Mouse (Mus musculus) embryonic facial prominence, embryonic 11.5 days (tissue): ENCODE measurements at regions not wholly inside any gene's neighbourhood (a gene's known extent, or its start where the extent isn't known, plus 50 kb on each side); places are given as distances from the start of the nearest gene placed in this dataset.
"Not testable (repeated sequence)": the region's sequence is repeated elsewhere in the genome, so short reads cannot be mapped to it uniquely, and the experiment has no call there.

Source experiments
- ATAC-seq: fragments of 200-750 bp; cut with Nextera tagmentation; replicated peaks from 2 replicates; pipeline ENCODE4 v1.8.0; 2017; ENCODE audit warnings: low read depth; ENCODE audit not compliant: insufficient number of reproducible peaks, low FRiP score, low TSS enrichment
- DNase-seq: peaks from one replicate; pipeline ENCODE4 v3.0.0-alpha.2; 2015; ENCODE audit warnings: low spot score
- H3K27ac ChIP-seq: fragments of 300-500 bp; sonication (generic); replicated peaks from 2 replicates; pipeline ENCODE4 v1.5.1; 2014; ENCODE audit warnings: mild to moderate bottlenecking, low read depth, low read length, control low read depth
- H3K27me3 ChIP-seq: fragments of 300-500 bp; sonication (generic); 2 replicates; pipeline ENCODE4 v1.6.1; 2014; ENCODE audit warnings: mild to moderate bottlenecking, low read length, moderate library complexity, mixed read lengths; ENCODE audit not compliant: control insufficient read depth, insufficient read depth
- H3K36me3 ChIP-seq: fragments of 300-500 bp; sonication (generic); replicated peaks from 2 replicates; pipeline ENCODE4 v1.6.1; 2014; ENCODE audit warnings: low read depth, mild to moderate bottlenecking, low read length, moderate library complexity, mixed read lengths; ENCODE audit not compliant: control insufficient read depth, insufficient read depth
- H3K4me1 ChIP-seq: fragments of 300-500 bp; sonication (generic); 2 replicates; pipeline ENCODE4 v1.6.1; 2014; ENCODE audit warnings: low read length, mixed read lengths; ENCODE audit not compliant: control insufficient read depth, insufficient read depth
- H3K4me2 ChIP-seq: fragments of 300-500 bp; sonication (generic); 2 replicates; pipeline ENCODE4 v1.6.1; 2014; ENCODE audit warnings: low read depth, mild to moderate bottlenecking, control low read depth, low read length, moderate library complexity
- H3K4me3 ChIP-seq: fragments of 300-500 bp; sonication (generic); 2 replicates; pipeline ENCODE4 v1.5.1; 2014; ENCODE audit warnings: low read depth, low read length, control low read depth
- H3K9ac ChIP-seq: fragments of 300-500 bp; sonication (generic); replicated peaks from 2 replicates; pipeline ENCODE4 v1.6.1; 2014; ENCODE audit warnings: mild to moderate bottlenecking, control low read depth, low read length
- H3K9me3 ChIP-seq: fragments of 300-500 bp; sonication (generic); replicated peaks from 2 replicates; pipeline ENCODE4 v1.6.1; 2016; ENCODE audit warnings: mild to moderate bottlenecking, low read length, inconsistent platforms, mixed read lengths; ENCODE audit not compliant: control insufficient read depth
- WGBS: fragments of 180-500 bp; shearing (Covaris S2); extraction: QIAGEN DNeasy Blood & Tissue Kit; methylation state at CpG from one replicate; pipeline ENCODE4 v1.1.7; 2014; 5-methylcytosine and 5-hydroxymethylcytosine counted together

DNA sequence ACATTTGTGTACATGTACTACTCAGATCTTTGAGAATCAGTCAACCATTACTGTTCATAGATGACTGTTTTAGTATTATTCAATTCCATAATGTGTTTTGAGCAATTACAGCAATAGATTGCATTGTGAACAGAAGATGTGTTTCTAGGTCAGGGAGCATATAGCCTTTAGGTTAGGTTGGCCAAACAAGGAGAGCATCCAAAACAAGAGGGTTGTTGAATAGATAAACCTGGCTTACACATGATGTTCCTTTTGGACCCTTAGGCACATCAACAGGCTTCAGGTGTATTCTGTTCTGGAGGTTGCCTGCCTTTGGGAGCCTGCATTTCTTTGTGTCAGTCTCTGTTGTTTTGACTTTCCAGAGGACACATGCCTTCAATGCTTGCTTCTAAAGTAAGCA lies 123.4 kb upstream of the Fam84a start:
- DNase-seq (no peak), ATAC-seq (no peak)
- Histone ChIP-seq H3K9ac (no peak overlapping the region), H3K4me1 (no peaks in the 10 kb centered on the region), H3K27ac (no peak overlapping the region), H3K36me3 (no peaks in the 10 kb centered on the region), H3K4me2 (no peak overlapping the region), H3K4me3 (no peak overlapping the region), H3K9me3 (no peaks in the 10 kb centered on the region), H3K27me3 (no peaks in the 10 kb centered on the region)

DNA sequence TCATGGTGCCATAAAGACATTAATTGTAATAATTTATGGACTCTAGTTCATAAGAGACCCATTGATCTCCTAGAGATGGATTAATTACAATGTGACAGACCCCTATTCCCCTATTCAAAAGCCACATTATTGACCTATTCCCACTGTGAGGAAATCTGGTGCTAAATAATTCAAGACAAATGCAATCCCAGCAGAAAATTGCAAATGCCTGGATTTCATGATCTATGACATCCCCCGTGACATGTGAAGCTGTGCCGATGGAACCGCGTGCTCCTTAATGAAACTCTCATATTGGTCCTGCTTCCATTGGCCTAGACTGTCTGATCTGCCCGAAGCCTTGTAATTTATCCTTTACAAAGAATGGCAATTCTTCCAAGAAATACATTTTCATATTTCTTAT lies 122.9 kb upstream of the Fam84a start:
- Histone ChIP-seq H3K27ac (no peak overlapping the region), H3K36me3 (no peaks in the 10 kb centered on the region), H3K4me2 (no peak overlapping the region), H3K27me3 (no peaks in the 10 kb centered on the region), H3K4me3 (no peak overlapping the region), H3K9ac (no peak overlapping the region), H3K4me1 (no peaks in the 10 kb centered on the region), H3K9me3 (no peaks in the 10 kb centered on the region)
- ATAC-seq (no peak), DNase-seq (no peak)
- 90% methylated on average over 5 of the region's 5 CpGs for WGBS

DNA sequence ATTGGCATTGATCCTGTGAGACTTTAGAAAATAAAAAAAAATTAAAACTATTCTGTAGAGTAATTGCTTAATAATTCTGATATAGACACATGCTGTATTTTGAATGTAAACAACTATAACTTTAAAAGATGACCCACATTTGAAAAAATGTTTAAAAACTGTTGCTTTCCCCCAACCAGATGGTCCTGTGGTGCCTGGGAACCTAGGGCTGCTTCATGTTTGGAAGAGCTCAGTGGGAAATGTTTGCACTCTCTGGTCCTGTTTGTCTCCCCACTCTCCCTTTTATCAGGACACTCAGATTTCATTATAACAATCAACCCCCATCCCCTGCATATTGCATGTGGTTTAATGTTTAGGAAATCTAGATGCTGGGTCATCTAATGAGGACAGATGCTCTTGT lies 119.4 kb upstream of the Fam84a start:
- DNase-seq = no peak
- Histone ChIP-seq H3K27me3 (no peaks in the 10 kb centered on the region), H3K4me2 (no peak overlapping the region), H3K4me1 (no peaks in the 10 kb centered on the region), H3K9me3 (no peaks in the 10 kb centered on the region), H3K36me3 (no peaks in the 10 kb centered on the region), H3K27ac (no peak overlapping the region), H3K9ac (no peak overlapping the region), H3K4me3 (no peak overlapping the region)
- ATAC-seq = no peak

DNA sequence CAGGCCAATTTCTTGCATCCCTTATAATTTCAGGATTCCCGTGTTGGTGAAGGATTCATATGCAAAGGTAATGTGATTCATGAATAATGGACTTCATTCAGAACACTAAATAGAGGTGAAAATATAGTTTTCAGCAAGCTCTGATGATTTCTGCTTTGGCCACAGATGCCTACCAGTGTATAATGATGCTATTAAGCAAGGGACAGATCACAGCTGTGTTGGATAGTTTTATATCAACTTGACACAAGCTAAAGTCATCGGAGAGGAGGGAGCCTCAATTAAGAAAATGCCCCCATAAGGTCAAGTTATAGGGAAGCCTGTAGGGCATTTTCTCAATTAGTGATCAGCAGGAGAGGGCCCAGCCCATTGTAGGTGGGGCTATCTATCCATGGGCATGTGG lies 109.2 kb upstream of the Fam84a start:
- H3K9me3 ChIP-seq = no peaks in the 10 kb centered on the region
- H3K27me3 ChIP-seq = no peaks in the 10 kb centered on the region
- ATAC-seq = no peak
- H3K4me3 ChIP-seq = no peak overlapping the region
- H3K4me1 ChIP-seq = no peaks in the 10 kb centered on the region
- DNase-seq = no peak
- no peak overlapping the region for H3K4me2 ChIP-seq
- H3K36me3 ChIP-seq = no peaks in the 10 kb centered on the region
- H3K27ac ChIP-seq = no peak overlapping the region
- H3K9ac ChIP-seq = no peak overlapping the region
- 75% methylated on average over 2 of the region's 2 CpGs for WGBS

DNA sequence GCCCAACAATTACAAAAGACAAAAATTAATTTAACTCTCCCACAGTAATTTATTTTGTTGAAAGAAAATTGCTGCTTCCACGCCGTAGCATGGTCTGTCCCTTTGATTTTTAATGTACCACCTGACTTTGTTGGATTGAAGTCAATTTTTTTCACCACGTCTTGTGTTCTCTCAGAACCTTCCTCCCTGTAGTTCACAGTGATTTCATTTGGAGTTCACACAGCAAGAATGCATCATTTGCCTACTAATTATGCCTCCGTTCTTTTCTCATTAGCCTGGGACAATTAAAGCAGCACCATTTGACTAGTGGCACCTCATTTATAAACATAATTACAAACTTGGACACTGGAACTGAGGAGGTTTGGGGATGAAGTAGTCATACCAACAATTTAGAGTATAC lies 108.4 kb upstream of the Fam84a start:
- no peaks in the 10 kb centered on the region for H3K36me3 ChIP-seq
- no peak overlapping the region for H3K9ac ChIP-seq
- no peak for ATAC-seq
- no peaks in the 10 kb centered on the region for H3K4me1 ChIP-seq
- no peaks in the 10 kb centered on the region for H3K27me3 ChIP-seq
- no peak overlapping the region for H3K4me2 ChIP-seq
- DNase-seq = no peak
- no peak overlapping the region for H3K4me3 ChIP-seq
- no peaks in the 10 kb centered on the region for H3K9me3 ChIP-seq
- H3K27ac ChIP-seq = no peak overlapping the region
- WGBS = 83% methylated on average over 4 of the region's 4 CpGs

DNA sequence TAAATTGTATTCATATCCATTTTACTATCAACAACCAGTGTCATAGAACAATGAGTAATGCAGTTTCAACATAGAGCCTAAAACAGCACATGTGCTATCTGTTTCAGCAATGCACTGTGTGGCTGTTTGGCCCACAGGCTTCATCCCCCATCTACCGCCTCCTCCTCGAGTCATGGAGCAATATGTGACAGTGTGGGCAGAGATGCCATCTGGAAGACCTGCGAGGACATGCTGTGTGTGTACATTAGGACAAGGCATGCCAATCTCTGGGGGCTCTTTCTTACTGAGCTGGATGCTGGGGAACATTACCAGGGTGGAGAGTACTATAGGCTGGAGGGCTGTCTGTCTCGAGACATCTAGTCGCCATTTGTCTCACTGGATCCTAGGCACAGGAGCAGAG lies 101.5 kb upstream of the Fam84a start:
- Histone ChIP-seq H3K4me3 (no peak overlapping the region), H3K9ac (no peak overlapping the region), H3K4me1 (no peaks in the 10 kb centered on the region), H3K36me3 (no peaks in the 10 kb centered on the region), H3K27me3 (no peaks in the 10 kb centered on the region), H3K4me2 (no peak overlapping the region), H3K9me3 (no peaks in the 10 kb centered on the region), H3K27ac (no peak overlapping the region)
- ATAC-seq (no peak), DNase-seq (no peak)
- 85% methylated on average over 5 of the region's 5 CpGs for WGBS

DNA sequence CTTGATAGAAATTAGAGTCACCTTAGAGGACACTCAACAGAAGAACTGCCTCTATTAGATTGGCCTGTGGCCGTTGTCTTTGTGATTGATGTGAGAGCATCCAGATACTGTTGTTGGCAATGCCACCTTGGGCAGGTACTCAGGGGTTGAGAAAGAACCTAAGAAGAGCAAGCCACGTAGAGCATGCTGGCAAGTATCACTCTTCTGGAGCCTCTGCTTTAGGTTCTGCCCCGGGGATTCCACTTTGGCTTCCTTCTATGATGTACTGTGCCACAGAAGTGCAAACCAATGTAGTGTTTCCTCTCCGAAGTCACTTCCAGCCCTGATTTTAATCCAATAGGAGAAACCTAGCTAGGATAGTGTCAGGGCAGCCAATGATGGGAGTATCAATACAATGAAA lies 98.3 kb upstream of the Fam84a start:
- H3K4me1 ChIP-seq = no peaks in the 10 kb centered on the region
- DNase-seq (no peak), ATAC-seq (no peak)
- no peaks in the 10 kb centered on the region for H3K9me3 ChIP-seq
- H3K9ac ChIP-seq = no peak overlapping the region
- WGBS = 89% methylated on average over 4 of the region's 4 CpGs
- no peaks in the 10 kb centered on the region for H3K27me3 ChIP-seq
- no peak overlapping the region for H3K27ac ChIP-seq
- H3K4me3 ChIP-seq = no peak overlapping the region
- H3K36me3 ChIP-seq = no peaks in the 10 kb centered on the region
- H3K4me2 ChIP-seq = no peak overlapping the region

DNA sequence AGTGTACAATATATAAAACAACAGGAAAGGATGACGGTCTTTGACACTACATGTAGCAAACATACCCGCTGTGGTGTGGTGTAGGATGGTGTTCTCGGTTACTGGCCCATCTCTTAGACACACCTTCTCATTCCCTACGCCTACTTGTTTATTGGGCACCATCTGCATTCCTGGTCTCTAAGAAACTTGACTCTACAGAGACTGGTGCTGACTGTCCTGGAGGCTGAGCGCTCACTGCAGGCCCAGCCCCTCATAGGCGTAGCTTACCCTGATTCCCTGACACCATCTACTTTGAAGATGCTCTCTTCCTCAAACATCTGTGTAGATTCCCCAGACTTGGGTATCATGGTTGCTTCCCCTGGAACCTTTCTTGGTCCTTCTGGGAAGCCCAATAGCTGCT lies 90.9 kb upstream of the Fam84a start:
- H3K9ac ChIP-seq, DNase-seq, ATAC-seq, H3K4me1 ChIP-seq, H3K27me3 ChIP-seq, H3K4me3 ChIP-seq, H3K9me3 ChIP-seq, H3K4me2 ChIP-seq, H3K36me3 ChIP-seq, H3K27ac ChIP-seq: not testable (repeated sequence)
- WGBS = 90% methylated on average over 6 of the region's 6 CpGs

DNA sequence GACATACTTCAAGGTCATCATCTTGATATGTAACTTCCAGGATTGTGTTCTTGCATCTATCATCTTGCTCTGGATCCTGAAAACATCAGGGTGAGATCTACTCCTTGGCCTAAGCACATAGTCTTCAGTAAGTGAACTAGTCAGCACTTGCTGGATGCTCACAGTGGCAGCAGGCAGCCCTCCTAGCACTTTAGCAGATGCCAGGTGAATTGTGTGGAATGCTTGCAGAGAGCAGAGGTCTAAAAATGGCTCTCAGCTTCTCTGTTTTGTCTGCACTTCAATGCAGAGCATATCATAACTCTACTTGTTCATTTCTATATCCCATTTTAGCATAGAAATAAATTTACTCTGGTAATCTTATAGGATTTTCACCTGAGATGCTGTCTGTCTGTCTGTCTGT lies 85.8 kb upstream of the Fam84a start:
- Histone ChIP-seq H3K27me3 (no peaks in the 10 kb centered on the region), H3K36me3 (no peaks in the 10 kb centered on the region), H3K9me3 (no peaks in the 10 kb centered on the region), H3K4me2 (no peak overlapping the region), H3K27ac (no peak overlapping the region), H3K4me3 (no peak overlapping the region), H3K4me1 (no peaks in the 10 kb centered on the region), H3K9ac (no peak overlapping the region)
- ATAC-seq (no peak), DNase-seq (no peak)
